Mouse (Mus musculus) midbrain, embryonic 16.5 days (tissue): ENCODE results near the gene Hdac5. TPM values are rescaled to one million over a fixed set of nuclear protein-coding genes. Genes with fewer than 3 reads are reported as not detected.

Experiments used
- ATAC-seq: fragments of 200-750 bp; cut with Nextera tagmentation; 2 replicates; pipeline ENCODE4 v1.8.0; 2017; ENCODE audit warnings: moderate TSS enrichment
- H3K27ac ChIP-seq: fragments of 300-500 bp; sonication (generic); 2 replicates; pipeline ENCODE4 v1.5.1; 2014; ENCODE audit warnings: mild to moderate bottlenecking, low read length, mixed read lengths
- H3K27me3 ChIP-seq: fragments of 300-500 bp; sonication (generic); 2 replicates; pipeline ENCODE4 v1.6.1; 2014; ENCODE audit warnings: low read depth, low read length, mixed read lengths; ENCODE audit not compliant: control insufficient read depth, insufficient read depth
- H3K36me3 ChIP-seq: fragments of 300-500 bp; sonication (generic); 2 replicates; pipeline ENCODE4 v1.6.1; 2014; ENCODE audit warnings: mild to moderate bottlenecking, low read length, moderate library complexity, mixed read lengths; ENCODE audit not compliant: control insufficient read depth, insufficient read depth
- H3K4me1 ChIP-seq: fragments of 300-500 bp; sonication (generic); 2 replicates; pipeline ENCODE4 v1.6.1; 2014; ENCODE audit warnings: mild to moderate bottlenecking, low read length, mixed read lengths; ENCODE audit not compliant: control insufficient read depth, insufficient read depth
- H3K4me2 ChIP-seq: fragments of 300-500 bp; sonication (generic); 2 replicates; pipeline ENCODE4 v1.6.1; 2014; ENCODE audit warnings: mild to moderate bottlenecking, low read length, mixed read lengths
- H3K4me3 ChIP-seq: fragments of 300-500 bp; sonication (generic); 2 replicates; pipeline ENCODE4 v1.5.1; 2014; ENCODE audit warnings: low read depth, mild to moderate bottlenecking, low read length, moderate library complexity, mixed read lengths
- H3K9ac ChIP-seq: fragments of 300-500 bp; sonication (generic); 2 replicates; pipeline ENCODE4 v1.6.1; 2014; ENCODE audit warnings: low read depth, low read length, mixed read lengths
- H3K9me3 ChIP-seq: fragments of 300-500 bp; sonication (generic); replicated peaks from 2 replicates; pipeline ENCODE4 v1.6.1; 2014; ENCODE audit warnings: mild to moderate bottlenecking, low read length, mixed read lengths; ENCODE audit not compliant: control insufficient read depth, poor library complexity, severe bottlenecking
- WGBS: fragments of 180-500 bp; shearing (Covaris S2); extraction: QIAGEN DNeasy Blood & Tissue Kit; methylation state at CpG from one replicate; pipeline ENCODE4 v1.1.7; 2014; 5-methylcytosine and 5-hydroxymethylcytosine counted together
- polyA plus RNA-seq: library from polyadenylated mRNA; unstranded; fragments of >200 nt; fragmentation: Nextera tagmentation; extraction: Ambion mirVana; gene quantifications from 2 replicates; pipeline ENCODE4 v1.2.1, GENCODE M21; 2015

Hdac5 gene
- polyA plus RNA-seq, 1 experiment from 2014 or later, result 74.4 TPM

GRCm38 (mm10) chr11:102228191-102228545 is 1.8 kb downstream of the Hdac5 start:
- Histone ChIP-seq H3K4me3 (peak overlapping the region; percentile 87), H3K9me3 (no peaks in the 10 kb centered on the region), H3K4me1 (peaks cover 45% of the 10 kb centered on the region), H3K27me3 (no peaks in the 10 kb centered on the region), H3K9ac (peak overlapping the region; percentile 92), H3K36me3 (peaks cover 2% of the 10 kb centered on the region; the same call in 1 of the 2 replicates), H3K4me2 (peak overlapping the region; percentile 61), H3K27ac (peak overlapping the region; percentile 50)
- WGBS, result 4% methylated on average over 9 of the region's 9 CpGs
- no peak for ATAC-seq

- H3K4me3 ChIP-seq, result peak overlapping the region; percentile 87
- H3K4me2 ChIP-seq, result peak overlapping the region; percentile 61
- peak overlapping the region; percentile 92 for H3K9ac ChIP-seq
- H3K4me1 ChIP-seq, result peaks cover 46% of the 10 kb centered on the region
- peak overlapping the region; percentile 50 for H3K27ac ChIP-seq
- 0 out of 2 replicates have a peak, but pooled peaks have one; percentile 10 for ATAC-seq
- no peaks in the 10 kb centered on the region for H3K27me3 ChIP-seq
- H3K9me3 ChIP-seq, result no peaks in the 10 kb centered on the region
- WGBS, result 5% methylated on average over 12 of the region's 12 CpGs
- peaks cover 2% of the 10 kb centered on the region; the same call in 1 of the 2 replicates for H3K36me3 ChIP-seq
Observed at GRCm38 (mm10) chr11:102227270-102228190, 2.4 kb downstream of the Hdac5 start.

- Histone ChIP-seq H3K4me1 (peaks cover 46% of the 10 kb centered on the region), H3K27ac (no peak overlapping the region), H3K36me3 (peaks cover 6% of the 10 kb centered on the region; the same call in 1 of the 2 replicates), H3K4me2 (peak overlapping the region; percentile 25; the same call in 1 of the 2 replicates), H3K9me3 (no peaks in the 10 kb centered on the region), H3K4me3 (no peak overlapping the region), H3K27me3 (no peaks in the 10 kb centered on the region), H3K9ac (peak overlapping the region; percentile 36)
- WGBS, result 54% methylated on average over 12 of the region's 12 CpGs
- no peak for ATAC-seq
Observed at GRCm38 (mm10) chr11:102226067-102226978, 3.6 kb downstream of the Hdac5 start.

- peak overlapping the region; percentile 23; the same call in 1 of the 2 replicates for H3K9ac ChIP-seq
- H3K27ac ChIP-seq, result no peak overlapping the region
- peak overlapping the region; percentile 36 for H3K4me2 ChIP-seq
- WGBS, result 65% methylated on average over 5 of the region's 5 CpGs
- peaks cover 42% of the 10 kb centered on the region for H3K4me1 ChIP-seq
- no peak for ATAC-seq
- no peaks in the 10 kb centered on the region for H3K9me3 ChIP-seq
- H3K4me3 ChIP-seq, result no peak overlapping the region
- no peaks in the 10 kb centered on the region for H3K27me3 ChIP-seq
- peaks cover 6% of the 10 kb centered on the region; the same call in 1 of the 2 replicates for H3K36me3 ChIP-seq
Observed at GRCm38 (mm10) chr11:102225221-102225620, 4.7 kb downstream of the Hdac5 start.

GRCm38 (mm10) chr11:102224686-102225085 is 5.3 kb downstream of the Hdac5 start:
- H3K36me3 ChIP-seq, result peaks cover 6% of the 10 kb centered on the region; the same call in 1 of the 2 replicates
- H3K4me1 ChIP-seq, result peaks cover 42% of the 10 kb centered on the region
- H3K4me2 ChIP-seq, result peak overlapping the region; percentile 36
- peak overlapping the region; percentile 23; the same call in 1 of the 2 replicates for H3K9ac ChIP-seq
- H3K4me3 ChIP-seq, result no peak overlapping the region
- H3K27ac ChIP-seq, result no peak overlapping the region
- no peak for ATAC-seq
- no peaks in the 10 kb centered on the region for H3K9me3 ChIP-seq
- no peaks in the 10 kb centered on the region for H3K27me3 ChIP-seq
- 7% methylated on average over 22 of the region's 22 CpGs for WGBS

- peaks cover 49% of the 10 kb centered on the region for H3K4me1 ChIP-seq
- H3K27ac ChIP-seq, result no peak overlapping the region
- WGBS, result 49% methylated on average over 6 of the region's 6 CpGs
- no peaks in the 10 kb centered on the region for H3K9me3 ChIP-seq
- H3K36me3 ChIP-seq, result peaks cover 6% of the 10 kb centered on the region; the same call in 1 of the 2 replicates
- no peak overlapping the region for H3K4me3 ChIP-seq
- no peaks in the 10 kb centered on the region for H3K27me3 ChIP-seq
- no peak overlapping the region for H3K9ac ChIP-seq
- ATAC-seq, result no peak
- H3K4me2 ChIP-seq, result no peak overlapping the region
Observed at GRCm38 (mm10) chr11:102223166-102223565, 6.8 kb downstream of the Hdac5 start.

- ATAC-seq, result no peak
- WGBS, result 79% methylated on average over 8 of the region's 8 CpGs
- Histone ChIP-seq H3K27ac (no peak overlapping the region), H3K4me1 (peaks cover 48% of the 10 kb centered on the region), H3K9ac (no peak overlapping the region), H3K4me2 (no peak overlapping the region), H3K4me3 (no peak overlapping the region), H3K27me3 (no peaks in the 10 kb centered on the region), H3K36me3 (peaks cover 11% of the 10 kb centered on the region), H3K9me3 (no peaks in the 10 kb centered on the region)
Observed at GRCm38 (mm10) chr11:102221954-102222351, 8.0 kb downstream of the Hdac5 start.

- Histone ChIP-seq H3K27ac (no peak overlapping the region), H3K4me1 (peaks cover 48% of the 10 kb centered on the region), H3K4me3 (no peak overlapping the region), H3K9me3 (no peaks in the 10 kb centered on the region), H3K27me3 (no peaks in the 10 kb centered on the region), H3K4me2 (no peak overlapping the region), H3K9ac (no peak overlapping the region), H3K36me3 (peaks cover 11% of the 10 kb centered on the region)
- 91% methylated on average over 8 of the region's 8 CpGs for WGBS
- no peak for ATAC-seq
Observed at GRCm38 (mm10) chr11:102221243-102221953, 8.6 kb downstream of the Hdac5 start.
